11 mouse cellular contexts compared by ENCODE assay signal in the genomic region with DNA sequence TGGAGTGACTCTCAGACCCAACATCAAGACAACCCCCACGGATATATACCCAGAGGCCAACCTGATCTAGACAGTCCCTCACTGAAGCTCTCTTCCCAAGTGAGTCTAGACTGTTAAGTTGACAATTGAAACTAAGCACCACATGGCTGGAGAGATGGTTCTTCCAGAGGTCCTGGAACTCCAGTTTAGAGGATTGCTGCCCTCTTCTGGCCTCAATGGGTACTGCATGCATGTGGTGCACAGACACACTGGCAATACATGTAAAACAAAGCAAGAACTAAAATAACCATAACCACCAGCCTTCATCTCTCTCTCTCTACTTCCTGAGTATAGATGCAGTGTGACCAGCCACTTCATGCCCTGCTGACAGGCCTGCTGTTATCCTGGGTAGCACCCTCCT. TPM values are rescaled to one million over a fixed set of nuclear protein-coding genes. Genes with fewer than 3 reads are reported as not detected.
DNase-seq lines count a peak whose midpoint lies in the region; ATAC-seq and TF ChIP-seq lines count a peak whose summit lies in the region.
"Had no signal": no experiment of that assay in that cellular context is flagged by ENCODE, and none has a peak within 500 bp of the region (broad histone marks: within the 10 kb centered on the region; RNA-seq: fewer than 3 reads in every experiment).

No protein-coding gene starts in this region.

- H3K27ac ChIP-seq in left cerebral cortex, adult 2 months, result no peak overlapping the region
- no peak overlapping the region for H3K27ac ChIP-seq in bone marrow, adult 2 months (ENCODE audit: control insufficient read depth, insufficient read depth, low read depth, low read length, poor library complexity)

- no peak for DNase-seq in left cerebral cortex, adult 2 months (ENCODE audit: extremely low spot score in 1 of 2, low spot score in 2 of 2)
- DNase-seq in left cerebral cortex, adult 8-10 months (ENCODE audit: low spot score in 2 of 2), result no peak
- peak; percentile 79 for DNase-seq in ES-CJ7 (ENCODE audit: low read depth, low spot score)
- peak; percentile 25 for DNase-seq in naive thymus-derived CD4-positive, alpha-beta T cell, adult 2 months (ENCODE audit: low read depth)
- DNase-seq in T-cell, adult 2 months (ENCODE audit: low spot score), result no peak
- DNase-seq in frontal cortex, postnatal 10 days (ENCODE audit: low spot score in 2 of 2), result no peak
- DNase-seq: cerebellum, postnatal 36 days; heart, adult 18-20 months had no signal

- H3K4me3 ChIP-seq in left cerebral cortex, adult 2 months, result no peak overlapping the region
- no peak overlapping the region for H3K4me3 ChIP-seq in bone marrow, adult 2 months (replicated peaks; ENCODE audit: control insufficient read depth, low read depth, low read length)
- H3K4me3 ChIP-seq: myocyte had no signal

- TF ChIP-seq POLR2A in bone marrow, adult 2 months (IDR thresholded peaks at IDR 0.05; ENCODE audit: borderline replicate concordance, control insufficient read depth, low read depth, low read length), result no peak

- no peak for ATAC-seq in megakaryocyte, adult 5-6 weeks (ENCODE audit: poor library complexity, severe bottlenecking)

- no peaks in the 10 kb centered on the region; the same call in 1 of the 2 replicates for H3K4me1 ChIP-seq in bone marrow, adult 2 months (ENCODE audit: control insufficient read depth, insufficient read depth, low read length)

- intact Hi-C loops in left cerebral cortex, adult 2 months (cut with DNase I), result no loop called here

- peak; percentile 36 for TF ChIP-seq CTCF in left cerebral cortex, adult 2 months (IDR thresholded peaks at IDR 0.05)
- TF ChIP-seq CTCF in bone marrow, adult 2 months (IDR thresholded peaks at IDR 0.05; ENCODE audit: control insufficient read depth, insufficient read depth, low read length), result peak; percentile 59

- 82% methylated on average over 1 of the region's 1 CpGs for WGBS in bone marrow, adult 2 months

RNA-seq across cellular contexts. Expression of a gene that starts 20.2 kb away (rescaled TPM):
- under 1 TPM; 0.27 to 0.44 TPM for total RNA-seq in left cerebral cortex, adult 2 months (2021)
- total RNA-seq in left cerebral cortex, adult 8-10 months (2022), result 1 to 10 TPM in 1 of 4 experiments, under 1 TPM in 3; 0.27 to 1.0 (median 0.62) TPM
- 1.1 TPM in 1 of 2 replicates, not detected in the other for polyA plus RNA-seq in bone marrow, adult 2 months (2011; ENCODE audit: insufficient read depth, insufficient read length, low replicate concordance, missing spikeins)
- total RNA-seq in megakaryocyte, adult 5-6 weeks (2015), result 0.39 TPM in 1 of 2 replicates, not detected in the other
- total RNA-seq in megakaryocyte, adult 5-6 weeks (2017), result not detected in 2 replicates
- total RNA-seq: heart, adult 18-20 months had no signal
- polyA plus RNA-seq: myocyte had no signal

Comparison
In these comparisons a context has a peak if more than half of its experiments do, and no peak if none do; other contexts are left out.
1. DNase-seq: peak in ES-CJ7 (single experiment) and naive thymus-derived CD4-positive, alpha-beta T cell, adult 2 months (single experiment); none in left cerebral cortex, adult 2 months (0 of 2), left cerebral cortex, adult 8-10 months (0 of 2), T-cell, adult 2 months (single experiment) and frontal cortex, postnatal 10 days (0 of 2).